Mouse (Mus musculus): Measurements from ENCODE around the gene Ppl. TPM values are rescaled to one million over a fixed set of nuclear protein-coding genes. Genes with fewer than 3 reads are reported as not detected.

Gene Ppl
- polyA plus RNA-seq, 1 experiment from 2014 or later: 1.3 TPM

DNA sequence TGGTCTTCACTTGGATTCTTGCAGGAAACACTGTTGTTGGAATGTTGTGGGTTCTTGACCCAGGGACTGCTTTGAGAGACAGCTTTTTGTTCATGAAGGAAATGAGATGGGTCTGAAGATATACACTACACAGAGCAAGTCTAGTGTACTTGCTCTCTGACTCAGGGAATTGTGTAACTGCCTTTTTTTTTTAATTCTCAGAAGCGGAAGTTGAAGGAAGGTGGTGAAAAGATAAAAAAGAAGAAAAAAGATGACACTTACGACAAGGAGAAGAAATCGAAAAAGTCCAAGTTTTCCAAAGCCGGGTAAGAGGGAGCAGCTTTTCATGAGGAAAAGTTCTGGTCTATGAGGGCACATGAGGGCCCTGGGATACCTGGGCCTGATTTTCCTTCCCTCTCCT lies 68.7 kb downstream of the Ppl start:
- Histone ChIP-seq H3K4me2 (ENCODE audit: low read length) (no peak overlapping the region), H3K9ac (ENCODE audit: low read length) (no peak overlapping the region), H3K4me1 (ENCODE audit: control insufficient read depth in 2 of 2, insufficient read depth in 2 of 2, low read length in 2 of 2) (no peaks in the 10 kb centered on the region), H3K9me3 (ENCODE audit: control insufficient read depth, low read length) (no peaks in the 10 kb centered on the region), H3K4me3 (ENCODE audit: control insufficient read depth in 1 of 2, insufficient read depth in 1 of 2, low read depth in 1 of 2, low read length in 2 of 2) (no peak overlapping the region), H3K27me3 (ENCODE audit: control insufficient read depth, insufficient read depth, low read length) (no peaks in the 10 kb centered on the region), H3K27ac (replicated peaks in 1 of 2; ENCODE audit: control insufficient read depth in 1 of 2, insufficient read depth in 1 of 2, low read depth in 2 of 2, low read length in 2 of 2) (no peak overlapping the region), H3K36me3 (ENCODE audit: control insufficient read depth, insufficient read depth, low read length) (peaks cover 82% of the 10 kb centered on the region)
- 85% methylated on average over 4 of the region's 4 CpGs for WGBS
- no peak for ATAC-seq (ENCODE audit: insufficient number of reproducible peaks, insufficient read depth, low FRiP score, low read depth)

DNA sequence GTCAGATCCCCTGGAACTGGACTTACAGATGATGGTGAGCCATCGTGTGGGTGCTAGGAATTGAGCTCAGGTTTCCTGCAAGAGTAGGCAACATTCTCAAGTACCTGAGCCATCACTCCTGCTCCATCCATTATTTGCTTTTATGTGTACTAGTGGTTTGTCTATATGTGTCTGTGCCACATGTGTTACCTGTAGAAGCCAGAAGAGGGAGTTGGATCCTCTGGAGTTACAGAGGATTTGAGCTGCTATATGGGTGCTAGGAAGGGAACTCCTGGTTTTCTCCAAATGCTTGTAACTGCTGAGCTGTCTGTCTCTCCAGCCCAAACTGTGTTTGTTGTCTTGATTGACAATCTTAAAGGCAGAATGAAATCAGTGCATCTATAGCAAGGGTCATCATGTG lies 74.1 kb downstream of the Ppl start:
- no peaks in the 10 kb centered on the region for H3K9me3 ChIP-seq (ENCODE audit: control insufficient read depth, low read length)
- no peak overlapping the region for H3K4me2 ChIP-seq (ENCODE audit: low read length)
- ATAC-seq (ENCODE audit: insufficient number of reproducible peaks, insufficient read depth, low FRiP score, low read depth): no peak
- H3K27me3 ChIP-seq (ENCODE audit: control insufficient read depth, insufficient read depth, low read length): no peaks in the 10 kb centered on the region
- peaks cover 72% of the 10 kb centered on the region for H3K36me3 ChIP-seq (ENCODE audit: control insufficient read depth, insufficient read depth, low read length)
- H3K9ac ChIP-seq (ENCODE audit: low read length): no peak overlapping the region
- H3K4me3 ChIP-seq (ENCODE audit: control insufficient read depth in 1 of 2, insufficient read depth in 1 of 2, low read depth in 1 of 2, low read length in 2 of 2): no peak overlapping the region
- H3K4me1 ChIP-seq (ENCODE audit: control insufficient read depth in 2 of 2, insufficient read depth in 2 of 2, low read length in 2 of 2): no peaks in the 10 kb centered on the region
- H3K27ac ChIP-seq (replicated peaks in 1 of 2; ENCODE audit: control insufficient read depth in 1 of 2, insufficient read depth in 1 of 2, low read depth in 2 of 2, low read length in 2 of 2): no peak overlapping the region
- 79% methylated on average over 1 of the region's 1 CpGs for WGBS

- H3K36me3 ChIP-seq (ENCODE audit: control insufficient read depth, insufficient read depth, low read length): peaks cover 51% of the 10 kb centered on the region
- H3K4me1 ChIP-seq (ENCODE audit: control insufficient read depth in 2 of 2, insufficient read depth in 2 of 2, low read length in 2 of 2): peaks cover 2 to 23% of the 10 kb centered on the region in 2 experiments; a peak in 3 of 4 replicates
- no peaks in the 10 kb centered on the region for H3K27me3 ChIP-seq (ENCODE audit: control insufficient read depth, insufficient read depth, low read length)
- ATAC-seq (ENCODE audit: insufficient number of reproducible peaks, insufficient read depth, low FRiP score, low read depth): peak; percentile 67
- peak overlapping the region; percentile 97 for H3K9ac ChIP-seq (ENCODE audit: low read length)
- peak overlapping the region; percentile 80 to 89 for H3K4me3 ChIP-seq (ENCODE audit: control insufficient read depth in 1 of 2, insufficient read depth in 1 of 2, low read depth in 1 of 2, low read length in 2 of 2)
- under 1% methylated on average over 78 of the region's 78 CpGs for WGBS
- peak overlapping the region; percentile 97 to 99 for H3K27ac ChIP-seq (replicated peaks in 1 of 2; ENCODE audit: control insufficient read depth in 1 of 2, insufficient read depth in 1 of 2, low read depth in 2 of 2, low read length in 2 of 2)
- no peaks in the 10 kb centered on the region for H3K9me3 ChIP-seq (ENCODE audit: control insufficient read depth, low read length)
- H3K4me2 ChIP-seq (ENCODE audit: low read length): peak overlapping the region; percentile 79
These were observed 81.7 kb downstream of the Ppl start for GRCm38 (mm10) chr16:5050251-5051110.

- Histone ChIP-seq H3K4me2 (ENCODE audit: low read length) (peak within 1 kb of the TSS; percentile 79), H3K9ac (ENCODE audit: low read length) (peak within 1 kb of the TSS; percentile 97), H3K4me1 (ENCODE audit: control insufficient read depth in 2 of 2, insufficient read depth in 2 of 2, low read length in 2 of 2) (peaks cover 2 to 23% of the 10 kb centered on the region in 2 experiments; a peak in 3 of 4 replicates), H3K4me3 (ENCODE audit: control insufficient read depth in 1 of 2, insufficient read depth in 1 of 2, low read depth in 1 of 2, low read length in 2 of 2) (peak within 1 kb of the TSS; percentile 80 to 89), H3K36me3 (ENCODE audit: control insufficient read depth, insufficient read depth, low read length) (peaks cover 51% of the 10 kb centered on the region), H3K27ac (replicated peaks in 1 of 2; ENCODE audit: control insufficient read depth in 1 of 2, insufficient read depth in 1 of 2, low read depth in 2 of 2, low read length in 2 of 2) (peak within 1 kb of the TSS; percentile 97 to 99), H3K9me3 (ENCODE audit: control insufficient read depth, low read length) (no peaks in the 10 kb centered on the region), H3K27me3 (ENCODE audit: control insufficient read depth, insufficient read depth, low read length) (no peaks in the 10 kb centered on the region)
- under 1% methylated on average over 37 of the region's 56 CpGs for WGBS
- ATAC-seq (ENCODE audit: insufficient number of reproducible peaks, insufficient read depth, low FRiP score, low read depth): peak; percentile 98
These were observed 82.4 kb downstream of the Ppl start, which contains the start of the genes Glyr1 and Ubn1 for GRCm38 (mm10) chr16:5049774-5050234. Glyr1 (minus strand) TSS chr16:5049863. Ubn1 (plus strand) TSS chr16:5050057.

DNA sequence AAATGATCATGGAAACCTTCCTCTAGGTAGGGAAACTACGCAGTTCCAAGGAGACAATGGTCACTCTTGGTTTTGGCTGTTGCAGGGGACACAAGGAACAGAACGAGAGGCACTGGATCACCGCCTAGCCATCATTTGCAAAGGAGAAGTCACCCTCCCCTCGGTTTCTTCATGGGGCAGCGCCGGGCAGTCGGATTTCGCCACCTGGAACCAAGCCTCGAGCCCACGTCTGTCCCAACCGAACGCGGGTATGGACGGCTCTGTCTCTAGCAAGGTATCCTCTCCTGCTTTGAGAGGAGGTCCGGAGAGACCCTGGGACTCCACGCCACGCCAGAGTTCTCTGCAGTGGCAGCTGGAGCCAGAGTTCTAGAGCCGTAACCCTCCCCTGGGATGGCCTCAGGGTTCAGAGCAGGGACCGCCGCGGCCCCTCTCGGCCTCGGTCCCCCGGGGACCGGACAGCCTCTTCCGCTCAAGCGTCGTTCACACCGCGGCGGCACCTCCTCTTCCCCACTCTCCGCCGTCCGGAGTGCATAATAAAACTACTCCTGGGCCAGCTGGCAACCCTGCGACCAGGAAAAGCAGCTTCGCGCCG lies 82.9 kb downstream of the Ppl start:
- Histone ChIP-seq H3K9ac (ENCODE audit: low read length) (peak overlapping the region; percentile 94), H3K4me3 (ENCODE audit: control insufficient read depth in 1 of 2, insufficient read depth in 1 of 2, low read depth in 1 of 2, low read length in 2 of 2) (peak overlapping the region; percentile 80 to 81), H3K4me1 (ENCODE audit: control insufficient read depth in 2 of 2, insufficient read depth in 2 of 2, low read length in 2 of 2) (peaks cover 2 to 23% of the 10 kb centered on the region in 2 experiments; a peak in 3 of 4 replicates), H3K36me3 (ENCODE audit: control insufficient read depth, insufficient read depth, low read length) (peaks cover 57% of the 10 kb centered on the region), H3K27ac (replicated peaks in 1 of 2; ENCODE audit: control insufficient read depth in 1 of 2, insufficient read depth in 1 of 2, low read depth in 2 of 2, low read length in 2 of 2) (peak overlapping the region; percentile 87 to 89), H3K9me3 (ENCODE audit: control insufficient read depth, low read length) (no peaks in the 10 kb centered on the region), H3K4me2 (ENCODE audit: low read length) (peak overlapping the region; percentile 79), H3K27me3 (ENCODE audit: control insufficient read depth, insufficient read depth, low read length) (no peaks in the 10 kb centered on the region)
- ATAC-seq (ENCODE audit: insufficient number of reproducible peaks, insufficient read depth, low FRiP score, low read depth): peak; percentile 54
- WGBS: under 1% methylated on average over 38 of the region's 38 CpGs

DNA sequence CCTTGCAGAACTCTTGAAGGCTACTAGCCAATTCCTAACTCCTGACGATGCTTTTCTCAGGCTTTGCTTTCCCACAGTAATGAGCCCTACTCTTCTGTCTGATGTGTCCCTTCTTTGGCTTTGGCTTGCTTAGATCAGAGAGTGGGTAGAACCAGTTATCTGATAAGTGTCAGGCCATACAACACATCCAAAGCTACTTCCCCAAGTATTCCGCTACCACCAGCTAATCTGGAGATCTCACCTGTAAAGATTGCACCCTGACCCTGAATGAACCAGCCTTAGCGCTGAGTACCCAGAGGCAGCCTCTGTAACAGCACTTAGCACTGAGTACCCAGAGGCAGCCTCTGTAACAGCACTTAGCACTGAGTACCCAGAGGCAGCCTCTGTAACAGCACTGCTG lies 86.9 kb downstream of the Ppl start:
- WGBS: 92% methylated on average over 3 of the region's 3 CpGs
- H3K27ac ChIP-seq (replicated peaks in 1 of 2; ENCODE audit: control insufficient read depth in 1 of 2, insufficient read depth in 1 of 2, low read depth in 2 of 2, low read length in 2 of 2): no peak overlapping the region

GRCm38 (mm10) chr16:5036649-5037234 lies 95.5 kb downstream of the Ppl start:
- Histone ChIP-seq H3K4me1 (ENCODE audit: control insufficient read depth in 2 of 2, insufficient read depth in 2 of 2, low read length in 2 of 2) (no peaks in the 10 kb centered on the region), H3K9ac (ENCODE audit: low read length) (no peak overlapping the region), H3K27me3 (ENCODE audit: control insufficient read depth, insufficient read depth, low read length) (no peaks in the 10 kb centered on the region), H3K4me2 (ENCODE audit: low read length) (no peak overlapping the region), H3K36me3 (ENCODE audit: control insufficient read depth, insufficient read depth, low read length) (peaks cover 100% of the 10 kb centered on the region), H3K4me3 (ENCODE audit: control insufficient read depth in 1 of 2, insufficient read depth in 1 of 2, low read depth in 1 of 2, low read length in 2 of 2) (no peak overlapping the region), H3K9me3 (ENCODE audit: control insufficient read depth, low read length) (no peaks in the 10 kb centered on the region), H3K27ac (replicated peaks in 1 of 2; ENCODE audit: control insufficient read depth in 1 of 2, insufficient read depth in 1 of 2, low read depth in 2 of 2, low read length in 2 of 2) (no peak overlapping the region)
- 81% methylated on average over 5 of the region's 5 CpGs for WGBS
- no peak for ATAC-seq (ENCODE audit: insufficient number of reproducible peaks, insufficient read depth, low FRiP score, low read depth)

More for the DNA sequence above, 86.9 kb downstream of the Ppl start:
- Histone ChIP-seq H3K9me3 (ENCODE audit: control insufficient read depth, low read length) (no peaks in the 10 kb centered on the region), H3K9ac (ENCODE audit: low read length) (no peak overlapping the region), H3K4me2 (ENCODE audit: low read length) (no peak overlapping the region), H3K36me3 (ENCODE audit: control insufficient read depth, insufficient read depth, low read length) (peaks cover 75% of the 10 kb centered on the region), H3K4me3 (ENCODE audit: control insufficient read depth in 1 of 2, insufficient read depth in 1 of 2, low read depth in 1 of 2, low read length in 2 of 2) (no peak overlapping the region), H3K27me3 (ENCODE audit: control insufficient read depth, insufficient read depth, low read length) (no peaks in the 10 kb centered on the region), H3K4me1 (ENCODE audit: control insufficient read depth in 2 of 2, insufficient read depth in 2 of 2, low read length in 2 of 2) (peaks cover 2 to 12% of the 10 kb centered on the region in 2 experiments; a peak in 3 of 4 replicates)
- ATAC-seq (ENCODE audit: insufficient number of reproducible peaks, insufficient read depth, low FRiP score, low read depth): no peak

All from heart, embryonic 14.5 days (tissue).